Mouse (Mus musculus) neural tube, embryonic 15.5 days (tissue): ENCODE results near the gene Vps9d1. TPM values are rescaled to one million over a fixed set of nuclear protein-coding genes. Genes with fewer than 3 reads are reported as not detected.
"Not testable (repeated sequence)": the region's sequence is repeated elsewhere in the genome, so short reads cannot be mapped to it uniquely, and the experiment has no call there.

Experiments
- ATAC-seq: fragments of 200-750 bp; cut with Nextera tagmentation; 2 replicates; pipeline ENCODE4 v1.8.0; 2017; ENCODE audit warnings: mild to moderate bottlenecking, moderate TSS enrichment, moderate library complexity; ENCODE audit not compliant: low FRiP score
- H3K27ac ChIP-seq: fragments of 300-500 bp; sonication (generic); replicated peaks from 2 replicates; pipeline ENCODE4 v1.5.1; 2015; ENCODE audit warnings: mild to moderate bottlenecking, inconsistent platforms
- H3K27me3 ChIP-seq: fragments of 300-500 bp; sonication (generic); replicated peaks from 2 replicates; pipeline ENCODE4 v1.6.1; 2015; ENCODE audit warnings: inconsistent platforms
- H3K36me3 ChIP-seq: fragments of 300-500 bp; sonication (generic); 2 replicates; pipeline ENCODE4 v1.6.1; 2015; ENCODE audit warnings: inconsistent platforms
- H3K4me1 ChIP-seq: fragments of 300-500 bp; sonication (generic); 2 replicates; pipeline ENCODE4 v1.6.1; 2015; ENCODE audit warnings: inconsistent platforms
- H3K4me2 ChIP-seq: fragments of 300-500 bp; sonication (generic); 2 replicates; pipeline ENCODE4 v1.6.1; 2015; ENCODE audit warnings: inconsistent platforms, mild to moderate bottlenecking, moderate library complexity
- H3K4me3 ChIP-seq: fragments of 300-500 bp; sonication (generic); replicated peaks from 2 replicates; pipeline ENCODE4 v1.5.1; 2015; ENCODE audit warnings: mild to moderate bottlenecking, inconsistent platforms
- H3K9ac ChIP-seq: fragments of 300-500 bp; sonication (generic); replicated peaks from 2 replicates; pipeline ENCODE4 v1.6.1; 2015; ENCODE audit warnings: mild to moderate bottlenecking, inconsistent platforms
- H3K9me3 ChIP-seq: fragments of 300-500 bp; sonication (generic); replicated peaks from 2 replicates; pipeline ENCODE4 v1.6.1; 2016; ENCODE audit warnings: inconsistent platforms
- WGBS: fragments of 180-500 bp; shearing (Covaris S2); methylation state at CpG from one replicate; pipeline ENCODE4 v1.1.7; 2015; ENCODE audit warnings: mixed read lengths; 5-methylcytosine and 5-hydroxymethylcytosine counted together
- polyA plus RNA-seq: library from polyadenylated mRNA; unstranded; fragments of >200 nt; fragmentation: Nextera tagmentation; extraction: Ambion mirVana; gene quantifications from 2 replicates; pipeline ENCODE4 v1.2.1, GENCODE M21; 2015

Vps9d1 gene
- polyA plus RNA-seq, 1 experiment from 2014 or later: 61.5 TPM

- 89% methylated on average over 4 of the region's 4 CpGs for WGBS
- Histone ChIP-seq H3K4me1 (no peaks in the 10 kb centered on the region), H3K4me2 (no peak overlapping the region), H3K27ac (no peak overlapping the region), H3K36me3 (no peaks in the 10 kb centered on the region), H3K4me3 (no peak overlapping the region), H3K27me3 (no peaks in the 10 kb centered on the region), H3K9me3 (no peaks in the 10 kb centered on the region), H3K9ac (no peak overlapping the region)
- ATAC-seq: no peak
Observed at GRCm38 (mm10) chr8:123279828-123280227, 25.7 kb upstream of the Vps9d1 start.

GRCm38 (mm10) chr8:123278445-123278844 lies 24.3 kb upstream of the Vps9d1 start:
- H3K4me2 ChIP-seq: no peak overlapping the region
- no peaks in the 10 kb centered on the region for H3K36me3 ChIP-seq
- no peak for ATAC-seq
- H3K27ac ChIP-seq: no peak overlapping the region
- no peaks in the 10 kb centered on the region for H3K9me3 ChIP-seq
- 64% methylated on average over 7 of the region's 7 CpGs for WGBS
- H3K4me3 ChIP-seq: no peak overlapping the region
- no peak overlapping the region for H3K9ac ChIP-seq
- H3K4me1 ChIP-seq: no peaks in the 10 kb centered on the region
- H3K27me3 ChIP-seq: no peaks in the 10 kb centered on the region

- Histone ChIP-seq H3K9ac (no peak overlapping the region), H3K4me3 (no peak overlapping the region), H3K36me3 (peaks cover 4% of the 10 kb centered on the region), H3K4me2 (no peak overlapping the region), H3K27ac (no peak overlapping the region), H3K27me3 (no peaks in the 10 kb centered on the region), H3K4me1 (no peaks in the 10 kb centered on the region), H3K9me3 (no peaks in the 10 kb centered on the region)
- 96% methylated on average over 12 of the region's 12 CpGs for WGBS
- no peak for ATAC-seq
Observed at GRCm38 (mm10) chr8:123275096-123275495, 20.9 kb upstream of the Vps9d1 start.

GRCm38 (mm10) chr8:123274447-123274846 lies 20.3 kb upstream of the Vps9d1 start:
- no peak for ATAC-seq
- H3K9me3 ChIP-seq: no peaks in the 10 kb centered on the region
- no peak overlapping the region for H3K4me3 ChIP-seq
- no peak overlapping the region for H3K4me2 ChIP-seq
- no peak overlapping the region for H3K27ac ChIP-seq
- H3K4me1 ChIP-seq: no peaks in the 10 kb centered on the region
- WGBS: 96% methylated on average over 5 of the region's 5 CpGs
- no peak overlapping the region for H3K9ac ChIP-seq
- H3K36me3 ChIP-seq: peaks cover 11% of the 10 kb centered on the region
- H3K27me3 ChIP-seq: no peaks in the 10 kb centered on the region

GRCm38 (mm10) chr8:123271901-123272300 lies 17.8 kb upstream of the Vps9d1 start:
- no peaks in the 10 kb centered on the region for H3K4me1 ChIP-seq
- H3K9me3 ChIP-seq: no peaks in the 10 kb centered on the region
- H3K4me2 ChIP-seq: no peak overlapping the region
- H3K27ac ChIP-seq: no peak overlapping the region
- H3K4me3 ChIP-seq: no peak overlapping the region
- no peak for ATAC-seq
- 83% methylated on average over 4 of the region's 4 CpGs for WGBS
- H3K36me3 ChIP-seq: peaks cover 36% of the 10 kb centered on the region
- H3K9ac ChIP-seq: no peak overlapping the region
- H3K27me3 ChIP-seq: no peaks in the 10 kb centered on the region

- no peaks in the 10 kb centered on the region for H3K9me3 ChIP-seq
- H3K4me3 ChIP-seq: no peak overlapping the region
- no peak for ATAC-seq
- no peak overlapping the region for H3K4me2 ChIP-seq
- H3K9ac ChIP-seq: no peak overlapping the region
- H3K27ac ChIP-seq: no peak overlapping the region
- H3K27me3 ChIP-seq: no peaks in the 10 kb centered on the region
- H3K36me3 ChIP-seq: peaks cover 43% of the 10 kb centered on the region
- no peaks in the 10 kb centered on the region for H3K4me1 ChIP-seq
- 93% methylated on average over 10 of the region's 10 CpGs for WGBS
Observed at GRCm38 (mm10) chr8:123271147-123271546, 17.0 kb upstream of the Vps9d1 start.

GRCm38 (mm10) chr8:123267926-123268656 lies 13.9 kb upstream of the Vps9d1 start:
- Histone ChIP-seq H3K9me3 (no peaks in the 10 kb centered on the region), H3K4me3 (no peak overlapping the region), H3K4me1 (no peaks in the 10 kb centered on the region), H3K4me2 (no peak overlapping the region), H3K36me3 (peaks cover 72% of the 10 kb centered on the region), H3K27ac (no peak overlapping the region), H3K27me3 (no peaks in the 10 kb centered on the region), H3K9ac (no peak overlapping the region)
- ATAC-seq: no peak
- WGBS: 73% methylated on average over 14 of the region's 14 CpGs

GRCm38 (mm10) chr8:123257593-123257992 lies 3.4 kb upstream of the Vps9d1 start:
- peaks cover 31% of the 10 kb centered on the region for H3K4me1 ChIP-seq
- H3K4me3 ChIP-seq, H3K4me2 ChIP-seq, H3K9ac ChIP-seq, H3K27me3 ChIP-seq, H3K27ac ChIP-seq, H3K9me3 ChIP-seq, ATAC-seq: not testable (repeated sequence)
- peaks cover 59% of the 10 kb centered on the region for H3K36me3 ChIP-seq
- WGBS: 91% methylated on average over 8 of the region's 8 CpGs

GRCm38 (mm10) chr8:123257114-123257513 lies 3.0 kb upstream of the Vps9d1 start:
- 64% methylated on average over 3 of the region's 3 CpGs for WGBS

GRCm38 (mm10) chr8:123255170-123255569 lies 1.0 kb upstream of the Vps9d1 start:
- peaks cover 41% of the 10 kb centered on the region for H3K4me1 ChIP-seq
- H3K9me3 ChIP-seq: no peaks in the 10 kb centered on the region
- H3K9ac ChIP-seq: peak overlapping the region; percentile 98
- H3K4me2 ChIP-seq: peak overlapping the region; percentile 97
- H3K27ac ChIP-seq: no peak overlapping the region
- H3K4me3 ChIP-seq: peak overlapping the region; percentile 98
- H3K36me3 ChIP-seq: peaks cover 61% of the 10 kb centered on the region
- no peaks in the 10 kb centered on the region for H3K27me3 ChIP-seq
- 72% methylated on average over 6 of the region's 6 CpGs for WGBS
- no peak for ATAC-seq

More at GRCm38 (mm10) chr8:123257114-123257513, 3.0 kb upstream of the Vps9d1 start:
- Histone ChIP-seq H3K4me1 (peaks cover 36% of the 10 kb centered on the region), H3K9me3 (no peaks in the 10 kb centered on the region), H3K4me3 (no peak overlapping the region), H3K36me3 (peaks cover 58% of the 10 kb centered on the region), H3K27me3 (no peaks in the 10 kb centered on the region), H3K4me2 (no peak overlapping the region), H3K9ac (no peak overlapping the region), H3K27ac (no peak overlapping the region; the same call in 1 of the 2 replicates)
- ATAC-seq: no peak

- peak; percentile 48 for ATAC-seq
- Histone ChIP-seq H3K27ac (peak overlapping the region; percentile 94), H3K9ac (peak overlapping the region; percentile 98), H3K4me2 (peak overlapping the region; percentile 97), H3K4me3 (peak overlapping the region; percentile 98), H3K27me3 (no peaks in the 10 kb centered on the region), H3K9me3 (no peaks in the 10 kb centered on the region), H3K36me3 (peaks cover 62% of the 10 kb centered on the region), H3K4me1 (peaks cover 41% of the 10 kb centered on the region)
- 1% methylated on average over 37 of the region's 40 CpGs for WGBS
Observed at GRCm38 (mm10) chr8:123253451-123254098, 573 bp downstream of the Vps9d1 start.

GRCm38 (mm10) chr8:123252925-123253324 lies 1.2 kb downstream of the Vps9d1 start:
- no peaks in the 10 kb centered on the region for H3K9me3 ChIP-seq
- peak overlapping the region; percentile 97 for H3K4me2 ChIP-seq
- H3K27me3 ChIP-seq: no peaks in the 10 kb centered on the region
- H3K27ac ChIP-seq: no peak overlapping the region
- WGBS: 61% methylated on average over 4 of the region's 4 CpGs
- peak overlapping the region; percentile 98 for H3K9ac ChIP-seq
- no peak for ATAC-seq
- H3K36me3 ChIP-seq: peaks cover 62% of the 10 kb centered on the region
- H3K4me1 ChIP-seq: peaks cover 41% of the 10 kb centered on the region
- H3K4me3 ChIP-seq: peak overlapping the region; percentile 98
